Mouse (Mus musculus) B cell, adult 62 days (primary cell): ENCODE results near the gene Morc1. TPM values are rescaled to one million over a fixed set of nuclear protein-coding genes. Genes with fewer than 3 reads are reported as not detected.

ENCODE experiments used
- total RNA-seq: library from RNA; stranded (reverse); gene quantifications from 4 replicates; pipeline ENCODE4 v1.2.4, GENCODE M21; 2023

The Morc1 gene
- not detected in 4 replicates for total RNA-seq

DNA sequence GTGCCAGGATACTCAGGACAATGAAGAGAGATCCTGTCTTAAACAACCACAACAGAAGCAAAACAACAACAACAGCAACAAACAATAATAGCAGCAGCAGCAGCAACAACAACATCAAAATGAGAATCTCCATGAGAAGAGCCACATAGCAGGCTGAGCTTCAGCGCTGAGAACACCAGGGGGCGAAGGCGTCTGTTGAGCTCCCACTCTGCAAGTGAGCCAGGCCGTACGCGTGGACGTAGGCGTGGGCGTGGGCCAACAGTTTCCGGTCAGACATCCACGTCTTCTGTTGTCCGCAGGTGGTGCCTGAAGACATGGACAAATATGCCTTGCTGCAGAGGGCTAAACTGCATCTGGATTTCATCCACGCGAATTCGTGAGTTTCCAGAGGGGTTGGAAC is at the start of gene Morc1:
Morc1 (plus strand) TSS at position 211 of the 400 bp plus-strand sequence.

DNA sequence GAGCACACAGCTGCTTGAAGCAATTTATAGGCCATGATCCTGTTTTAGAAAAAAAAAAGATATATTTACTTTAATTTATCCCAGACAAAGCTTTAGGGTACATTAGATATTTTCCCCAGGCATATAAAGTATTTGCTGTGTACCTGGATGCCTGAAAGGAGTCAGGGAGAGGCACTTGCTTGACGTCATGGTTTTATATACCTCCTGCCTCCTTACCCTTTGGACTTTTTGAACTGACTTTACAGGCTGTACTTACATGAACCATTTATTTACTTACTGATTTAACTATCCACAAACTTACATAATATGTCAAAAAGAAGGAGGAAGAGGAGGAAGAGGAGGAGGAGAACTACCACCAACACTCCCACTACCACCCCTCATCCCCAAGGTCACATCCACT is 18.8 kb upstream of the Morc1 start, which contains the start of gene Gm5485:
Gm5485 (minus strand) TSS at position 171 of the 400 bp plus-strand sequence.

Other genes with a start within 250 kb of the Morc1 start
- not detected in 4 replicates for gene Dppa4, start 147.5 kb upstream of the Morc1 start, total RNA-seq
- gene Dppa2, start 127.3 kb upstream of the Morc1 start, total RNA-seq = not detected in 4 replicates
- gene Gm5485, start 18.8 kb upstream of the Morc1 start, total RNA-seq = not detected in 4 replicates